Mouse (Mus musculus) G1E-ER4 (cell line): ENCODE results near the gene Slc1a3. TPM values are rescaled to one million over a fixed set of nuclear protein-coding genes. Genes with fewer than 3 reads are reported as not detected.

Experiments used
- GATA1 ChIP-seq: IDR thresholded peaks from one replicate; pipeline ENCODE4 v1.8.0; 2012; ENCODE audit warnings: low read length, inconsistent platforms
- polyA plus RNA-seq: library from polyadenylated mRNA; stranded (reverse); fragments of >175 nt; gene quantifications from 2 replicates; pipeline ENCODE4 v1.2.3, GENCODE M21; 2012

The Slc1a3 gene
- polyA plus RNA-seq, 1 experiment: not detected

GRCm38 (mm10) chr15:8667849-8668522 lies 42.6 kb downstream of the Slc1a3 start:
- no peak for TF ChIP-seq GATA1

- no peak for TF ChIP-seq GATA1
Measured at GRCm38 (mm10) chr15:8665675-8666350, 44.8 kb downstream of the Slc1a3 start.

- no peak for TF ChIP-seq GATA1
Measured at GRCm38 (mm10) chr15:8663348-8664099, 47.0 kb downstream of the Slc1a3 start.

- peak; percentile 71 for TF ChIP-seq GATA1
Measured at GRCm38 (mm10) chr15:8661856-8662255, 48.7 kb downstream of the Slc1a3 start.

- no peak for TF ChIP-seq GATA1
Measured at GRCm38 (mm10) chr15:8659977-8660376, 50.6 kb downstream of the Slc1a3 start.

GRCm38 (mm10) chr15:8659483-8659971 lies 51.0 kb downstream of the Slc1a3 start:
- TF ChIP-seq GATA1: no peak

GRCm38 (mm10) chr15:8658086-8658980 lies 52.2 kb downstream of the Slc1a3 start:
- TF ChIP-seq GATA1: no peak

GRCm38 (mm10) chr15:8655251-8655650 lies 55.3 kb downstream of the Slc1a3 start:
- no peak for TF ChIP-seq GATA1

- TF ChIP-seq GATA1: no peak
Measured at GRCm38 (mm10) chr15:8652637-8653036, 57.9 kb downstream of the Slc1a3 start.

- no peak for TF ChIP-seq GATA1
Measured at GRCm38 (mm10) chr15:8643997-8644692, 66.4 kb downstream of the Slc1a3 start.

- TF ChIP-seq GATA1: no peak
Measured at GRCm38 (mm10) chr15:8639856-8640255, 70.7 kb downstream of the Slc1a3 start.

GRCm38 (mm10) chr15:8638568-8639325 lies 71.8 kb downstream of the Slc1a3 start:
- no peak for TF ChIP-seq GATA1

- no peak for TF ChIP-seq GATA1
Measured at GRCm38 (mm10) chr15:8637283-8637682, 73.3 kb downstream of the Slc1a3 start.

- no peak for TF ChIP-seq GATA1
Measured at GRCm38 (mm10) chr15:8635974-8636373, 74.6 kb downstream of the Slc1a3 start.
